Mouse (Mus musculus) megakaryocyte, embryonic 14.5 days (primary cell): ENCODE data around the gene Stxbp3. TPM values are rescaled to one million over a fixed set of nuclear protein-coding genes. Genes with fewer than 3 reads are reported as not detected.

Experiments used
- H3K27me3 ChIP-seq: replicated peaks from 2 replicates; pipeline ENCODE3; 2012; ENCODE audit warnings: inconsistent platforms
- H3K36me3 ChIP-seq: replicated peaks from 2 replicates; pipeline ENCODE3; 2012; ENCODE audit warnings: low read length, inconsistent platforms, mixed read lengths
- H3K4me1 ChIP-seq: 2 replicates; pipeline ENCODE4 v1.6.1; 2012; ENCODE audit warnings: inconsistent platforms
- H3K4me3 ChIP-seq: replicated peaks from 2 replicates; pipeline ENCODE3; 2012; ENCODE audit warnings: moderate library complexity, mild to moderate bottlenecking, inconsistent platforms
- H3K9me3 ChIP-seq: 2 replicates; pipeline ENCODE4 v1.6.1; 2012; ENCODE audit warnings: inconsistent platforms
- FLI1 ChIP-seq: IDR thresholded peaks from 2 replicates; pipeline ENCODE4 v1.6.1; 2012; ENCODE audit warnings: low read length, inconsistent platforms, mixed read lengths
- GATA1 ChIP-seq: IDR thresholded peaks from 3 replicates; pipeline ENCODE4 v1.6.1; 2012; ENCODE audit warnings: mixed read lengths, low read length, inconsistent platforms, borderline replicate concordance
- polyA plus RNA-seq: library from polyadenylated mRNA; stranded (reverse); fragments of >175 nt; gene quantifications from 2 replicates; pipeline ENCODE4 v1.2.3, GENCODE M21; 2012; ENCODE audit warnings: low replicate concordance; ENCODE audit not compliant: insufficient read depth

Gene Stxbp3
- polyA plus RNA-seq, 1 experiment = 9.1 TPM

DNA sequence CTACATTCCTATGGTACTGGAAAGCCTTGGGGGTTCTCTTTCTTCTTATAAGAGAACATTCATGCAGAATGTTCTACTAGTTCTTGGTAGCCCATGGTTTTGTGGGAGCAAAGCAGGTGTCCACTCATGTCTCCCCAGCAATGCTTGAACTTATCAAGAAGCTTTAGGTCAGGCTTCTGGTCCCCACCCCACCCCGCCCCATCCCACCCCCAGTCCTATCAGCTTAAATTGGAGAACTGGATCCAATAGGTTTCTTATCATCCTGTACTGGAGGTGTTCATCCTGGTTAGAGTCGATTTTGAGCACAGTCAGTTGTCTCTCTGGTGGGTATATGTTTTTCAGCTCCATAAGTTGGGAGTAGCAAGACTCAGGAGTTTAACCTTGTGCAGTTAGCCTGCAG lies 84.8 kb downstream of the Stxbp3 start:
- no peak for TF ChIP-seq GATA1
- TF ChIP-seq FLI1 = no peak
- Histone ChIP-seq H3K27me3 (peaks cover 70% of the 10 kb centered on the region), H3K9me3 (peaks cover 11% of the 10 kb centered on the region), H3K4me1 (no peaks in the 10 kb centered on the region), H3K4me3 (no peak overlapping the region), H3K36me3 (no peaks in the 10 kb centered on the region)

DNA sequence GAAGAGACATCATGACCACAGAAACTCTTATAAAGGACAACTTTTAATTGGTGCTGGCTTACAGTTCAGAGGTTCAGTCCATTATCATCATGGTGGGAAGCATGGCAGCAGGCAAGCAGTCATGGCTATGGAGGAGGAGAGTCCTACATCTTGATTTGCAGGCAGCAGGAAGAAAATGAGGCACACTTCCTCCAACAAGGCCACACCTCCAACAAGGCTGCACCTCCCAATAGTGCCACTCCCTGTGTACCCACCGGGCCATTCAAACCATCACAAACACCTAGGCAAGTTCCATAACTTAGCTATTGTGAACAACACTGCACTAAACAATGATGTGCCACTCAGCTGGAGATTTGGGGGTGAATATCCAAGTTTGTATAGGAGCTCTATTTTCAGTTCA lies 85.8 kb downstream of the Stxbp3 start:
- Histone ChIP-seq H3K4me1 (no peaks in the 10 kb centered on the region), H3K4me3 (no peak overlapping the region), H3K36me3 (no peaks in the 10 kb centered on the region)

DNA sequence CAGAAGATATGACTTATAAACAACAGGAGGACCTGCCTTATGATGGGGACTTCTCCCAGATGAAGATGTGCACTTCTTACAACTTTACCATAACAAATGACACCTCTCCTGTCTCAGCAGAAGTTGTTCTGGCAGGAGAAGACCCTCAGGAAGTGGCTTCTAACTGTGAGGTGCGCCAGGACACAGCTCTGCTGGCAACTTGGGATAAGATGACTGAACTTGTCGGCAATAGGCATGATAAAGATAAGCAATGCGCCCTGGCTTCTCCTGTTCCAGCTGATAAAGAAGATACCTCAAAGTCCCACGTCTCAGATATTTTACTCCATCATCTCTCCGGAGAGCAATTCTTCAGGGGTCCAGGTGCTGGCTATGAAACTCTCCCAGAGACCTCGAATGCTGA lies 88.6 kb downstream of the Stxbp3 start:
- no peaks in the 10 kb centered on the region for H3K4me1 ChIP-seq
- peaks cover 14% of the 10 kb centered on the region for H3K9me3 ChIP-seq

More for the DNA sequence above, 85.8 kb downstream of the Stxbp3 start:
- TF ChIP-seq GATA1 = no peak
- peaks cover 11% of the 10 kb centered on the region for H3K9me3 ChIP-seq
- peaks cover 69% of the 10 kb centered on the region for H3K27me3 ChIP-seq

DNA sequence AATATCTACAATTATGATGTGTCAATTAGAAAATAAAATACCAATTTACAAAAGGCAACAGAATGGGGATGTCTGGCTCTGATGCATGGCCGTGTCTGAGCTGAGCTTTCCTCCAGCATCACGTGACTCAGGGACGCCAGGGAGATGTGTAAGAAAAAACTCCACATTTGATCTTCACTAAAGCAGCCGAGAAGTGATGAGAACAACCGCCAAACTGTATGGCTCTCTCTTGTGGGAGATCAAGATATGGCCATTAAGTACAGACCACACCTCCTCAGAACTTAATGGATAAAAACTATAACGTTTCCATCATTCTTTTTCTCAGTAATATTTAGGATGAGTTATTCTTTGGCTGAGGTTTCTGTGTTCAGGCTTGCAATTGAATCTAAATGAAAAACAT lies 89.3 kb downstream of the Stxbp3 start:
- no peaks in the 10 kb centered on the region for H3K4me1 ChIP-seq
- no peaks in the 10 kb centered on the region for H3K36me3 ChIP-seq
- TF ChIP-seq FLI1 (no peak), GATA1 (no peak)
- H3K9me3 ChIP-seq = peaks cover 17% of the 10 kb centered on the region
- no peak overlapping the region for H3K4me3 ChIP-seq
- peaks cover 51% of the 10 kb centered on the region for H3K27me3 ChIP-seq

More for the DNA sequence above, 88.6 kb downstream of the Stxbp3 start:
- peaks cover 49% of the 10 kb centered on the region for H3K27me3 ChIP-seq
- H3K4me3 ChIP-seq = no peak overlapping the region
- H3K36me3 ChIP-seq = no peaks in the 10 kb centered on the region
- TF ChIP-seq FLI1 = no peak
- TF ChIP-seq GATA1 = no peak

DNA sequence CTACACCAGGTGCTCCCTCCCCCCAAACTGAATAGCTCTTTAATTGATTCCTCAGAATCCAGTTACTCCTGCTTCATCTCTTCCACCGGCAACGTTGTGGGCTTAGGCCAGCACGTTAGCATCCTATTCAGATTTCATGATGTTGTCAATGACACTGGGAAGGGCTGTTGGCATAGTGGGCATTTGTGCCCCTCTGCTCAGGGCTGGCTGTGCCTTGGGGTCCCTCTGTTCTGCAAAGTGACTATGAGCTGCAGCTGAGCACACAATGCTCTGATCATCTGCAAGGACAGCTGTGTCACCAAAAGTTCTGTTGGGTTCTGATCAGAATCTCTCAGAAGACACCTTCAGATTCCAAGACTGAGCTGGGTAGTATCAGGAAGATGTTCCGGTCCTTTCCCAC lies 96.3 kb downstream of the Stxbp3 start:
- Histone ChIP-seq H3K9me3 (peaks cover 14% of the 10 kb centered on the region), H3K36me3 (no peaks in the 10 kb centered on the region), H3K4me3 (no peak overlapping the region), H3K27me3 (peaks cover 53% of the 10 kb centered on the region), H3K4me1 (no peaks in the 10 kb centered on the region)
- TF ChIP-seq GATA1 = no peak
- no peak for TF ChIP-seq FLI1

Other genes with a start within 250 kb of the Stxbp3 start
- 0.12 TPM in 1 of 2 replicates, not detected in the other for gene Wdr47, start 249.2 kb downstream of the Stxbp3 start, polyA plus RNA-seq
- 1.1 and 8.2 TPM in 2 replicates for gene Clcc1, start 186.6 kb downstream of the Stxbp3 start, polyA plus RNA-seq
- gene Gpsm2, start 118.2 kb downstream of the Stxbp3 start, polyA plus RNA-seq = 1.3 and 2.2 TPM in 2 replicates
- gene Aknad1, start 100.9 kb downstream of the Stxbp3 start, polyA plus RNA-seq = not detected in 2 replicates
- 0.04 TPM in 1 of 2 replicates, not detected in the other for gene Fndc7, start 49.5 kb upstream of the Stxbp3 start, polyA plus RNA-seq
- 34.3 and 74.4 TPM in 2 replicates for gene Prpf38b, start 71.2 kb upstream of the Stxbp3 start, polyA plus RNA-seq
- not detected in 2 replicates for gene Henmt1, start 99.3 kb upstream of the Stxbp3 start, polyA plus RNA-seq
- gene Gm9857, start 99.9 kb upstream of the Stxbp3 start, polyA plus RNA-seq = 8.5 TPM in 1 of 2 replicates, not detected in the other
- 0.28 and 0.58 TPM in 2 replicates for gene Fam102b, start 187.1 kb upstream of the Stxbp3 start, polyA plus RNA-seq
- gene Slc25a54, start 239.9 kb upstream of the Stxbp3 start, polyA plus RNA-seq = not detected in 2 replicates